Mouse (Mus musculus) kidney, embryonic 15.5 days (tissue): Measurements from ENCODE around the gene Naaladl1. TPM values are rescaled to one million over a fixed set of nuclear protein-coding genes. Genes with fewer than 3 reads are reported as not detected.

Source experiments
- ATAC-seq: fragments of 200-750 bp; cut with Nextera tagmentation; replicated peaks from 2 replicates; pipeline ENCODE4 v1.8.0; 2017; ENCODE audit warnings: moderate TSS enrichment; ENCODE audit not compliant: low FRiP score
- H3K27ac ChIP-seq: fragments of 300-500 bp; sonication (generic); 2 replicates; pipeline ENCODE4 v1.5.1; 2015; ENCODE audit warnings: mild to moderate bottlenecking, inconsistent platforms
- H3K27me3 ChIP-seq: fragments of 300-500 bp; sonication (generic); 2 replicates; pipeline ENCODE4 v1.6.1; 2015; ENCODE audit warnings: inconsistent platforms
- H3K36me3 ChIP-seq: fragments of 300-500 bp; sonication (generic); 2 replicates; pipeline ENCODE4 v1.6.1; 2015; ENCODE audit warnings: inconsistent platforms
- H3K4me1 ChIP-seq: fragments of 300-500 bp; sonication (generic); 2 replicates; pipeline ENCODE4 v1.6.1; 2015; ENCODE audit warnings: inconsistent platforms
- H3K4me2 ChIP-seq: fragments of 300-500 bp; sonication (generic); 2 replicates; pipeline ENCODE4 v1.6.1; 2015; ENCODE audit warnings: moderate library complexity, mild to moderate bottlenecking, inconsistent platforms
- H3K4me3 ChIP-seq: fragments of 300-500 bp; sonication (generic); replicated peaks from 2 replicates; pipeline ENCODE4 v1.5.1; 2015; ENCODE audit warnings: mild to moderate bottlenecking, inconsistent platforms
- H3K9ac ChIP-seq: fragments of 300-500 bp; sonication (generic); 2 replicates; pipeline ENCODE4 v1.6.1; 2015; ENCODE audit warnings: mild to moderate bottlenecking, inconsistent platforms
- H3K9me3 ChIP-seq: fragments of 300-500 bp; sonication (generic); replicated peaks from 2 replicates; pipeline ENCODE4 v1.6.1; 2016; ENCODE audit warnings: inconsistent platforms
- WGBS: fragments of 180-500 bp; shearing (Covaris S2); methylation state at CpG from one replicate; pipeline ENCODE4 v1.1.7; 2015; ENCODE audit warnings: mixed read lengths; 5-methylcytosine and 5-hydroxymethylcytosine counted together
- polyA plus RNA-seq: library from polyadenylated mRNA; unstranded; fragments of >200 nt; fragmentation: Nextera tagmentation; extraction: Ambion mirVana; gene quantifications from 2 replicates; pipeline ENCODE4 v1.2.1, GENCODE M21; 2015

The Naaladl1 gene
- polyA plus RNA-seq, 1 experiment from 2014 or later = 0.51 TPM

- peaks cover 16% of the 10 kb centered on the region for H3K4me1 ChIP-seq
- ATAC-seq = no peak
- 0 out of 2 replicates have a peak, but pooled peaks cover 2% of the 10 kb centered on the region for H3K9me3 ChIP-seq
- 4% methylated on average over 16 of the region's 16 CpGs for WGBS
- H3K36me3 ChIP-seq = peaks cover 26% of the 10 kb centered on the region
- H3K4me3 ChIP-seq = peak overlapping the region; percentile 71
- H3K4me2 ChIP-seq = peak overlapping the region; percentile 77
- peak overlapping the region; percentile 78 for H3K9ac ChIP-seq
- H3K27ac ChIP-seq = peak overlapping the region; percentile 94
- H3K27me3 ChIP-seq = no peaks in the 10 kb centered on the region
Observed at GRCm38 (mm10) chr19:6140374-6140677, 34.7 kb downstream of the Naaladl1 start.

GRCm38 (mm10) chr19:6140678-6141393 is 35.3 kb downstream of the Naaladl1 start, which contains the start of gene Batf2:
Batf2 (plus strand) TSS chr19:6140983.
- Histone ChIP-seq H3K4me2 (peak within 1 kb of the TSS; percentile 77), H3K36me3 (peaks cover 20% of the 10 kb centered on the region), H3K4me3 (peak within 1 kb of the TSS; percentile 71), H3K9ac (peak within 1 kb of the TSS; percentile 78), H3K4me1 (peaks cover 16% of the 10 kb centered on the region), H3K9me3 (0 out of 2 replicates have a peak, but pooled peaks cover 2% of the 10 kb centered on the region), H3K27ac (peak within 1 kb of the TSS; percentile 94), H3K27me3 (no peaks in the 10 kb centered on the region)
- WGBS = under 1% methylated on average over 67 of the region's 68 CpGs
- peak; percentile 94 for ATAC-seq

GRCm38 (mm10) chr19:6141394-6141749 is 35.8 kb downstream of the Naaladl1 start, which contains the start of gene Arl2:
Arl2 (minus strand) TSS chr19:6141548.
- H3K27ac ChIP-seq = peak within 1 kb of the TSS; percentile 94
- WGBS = under 1% methylated on average over 15 of the region's 15 CpGs
- H3K27me3 ChIP-seq = no peaks in the 10 kb centered on the region
- H3K4me3 ChIP-seq = peak within 1 kb of the TSS; percentile 71
- ATAC-seq = peak; percentile 72
- peak within 1 kb of the TSS; percentile 77 for H3K4me2 ChIP-seq
- H3K4me1 ChIP-seq = peaks cover 16% of the 10 kb centered on the region
- peaks cover 15% of the 10 kb centered on the region for H3K36me3 ChIP-seq
- H3K9me3 ChIP-seq = 0 out of 2 replicates have a peak, but pooled peaks cover 2% of the 10 kb centered on the region
- H3K9ac ChIP-seq = peak within 1 kb of the TSS; percentile 78

GRCm38 (mm10) chr19:6144842-6145241 is 39.3 kb downstream of the Naaladl1 start:
- Histone ChIP-seq H3K4me1 (peaks cover 12% of the 10 kb centered on the region), H3K27me3 (no peaks in the 10 kb centered on the region), H3K4me2 (no peak overlapping the region), H3K9me3 (0 out of 2 replicates have a peak, but pooled peaks cover 2% of the 10 kb centered on the region), H3K9ac (no peak overlapping the region), H3K36me3 (no peaks in the 10 kb centered on the region), H3K27ac (no peak overlapping the region), H3K4me3 (no peak overlapping the region)
- no peak for ATAC-seq
- 74% methylated on average over 5 of the region's 5 CpGs for WGBS

- Histone ChIP-seq H3K27me3 (no peaks in the 10 kb centered on the region), H3K9ac (no peak overlapping the region), H3K36me3 (no peaks in the 10 kb centered on the region), H3K4me1 (no peaks in the 10 kb centered on the region), H3K27ac (no peak overlapping the region), H3K4me2 (no peak overlapping the region), H3K9me3 (no peaks in the 10 kb centered on the region), H3K4me3 (no peak overlapping the region)
- ATAC-seq = no peak
- WGBS = 69% methylated on average over 9 of the region's 9 CpGs
Observed at GRCm38 (mm10) chr19:6155174-6155573, 49.6 kb downstream of the Naaladl1 start.

GRCm38 (mm10) chr19:6156372-6156771 is 50.8 kb downstream of the Naaladl1 start:
- H3K4me3 ChIP-seq = no peak overlapping the region
- no peak for ATAC-seq
- H3K9me3 ChIP-seq = no peaks in the 10 kb centered on the region
- H3K27ac ChIP-seq = no peak overlapping the region
- H3K9ac ChIP-seq = no peak overlapping the region
- no peak overlapping the region for H3K4me2 ChIP-seq
- H3K36me3 ChIP-seq = no peaks in the 10 kb centered on the region
- H3K4me1 ChIP-seq = no peaks in the 10 kb centered on the region
- WGBS = 59% methylated on average over 8 of the region's 8 CpGs
- H3K27me3 ChIP-seq = no peaks in the 10 kb centered on the region

GRCm38 (mm10) chr19:6157220-6157619 is 51.6 kb downstream of the Naaladl1 start:
- no peaks in the 10 kb centered on the region for H3K27me3 ChIP-seq
- H3K9me3 ChIP-seq = no peaks in the 10 kb centered on the region
- WGBS = 58% methylated on average over 6 of the region's 6 CpGs
- no peak overlapping the region for H3K27ac ChIP-seq
- H3K36me3 ChIP-seq = no peaks in the 10 kb centered on the region
- H3K4me1 ChIP-seq = no peaks in the 10 kb centered on the region
- no peak overlapping the region for H3K4me3 ChIP-seq
- no peak; the same call in 1 of the 2 replicates for ATAC-seq
- H3K9ac ChIP-seq = no peak overlapping the region
- H3K4me2 ChIP-seq = no peak overlapping the region

GRCm38 (mm10) chr19:6163872-6164547 is 58.4 kb downstream of the Naaladl1 start:
- 59% methylated on average over 10 of the region's 10 CpGs for WGBS
- no peak overlapping the region for H3K4me3 ChIP-seq
- H3K4me2 ChIP-seq = peak overlapping the region; percentile 27; the same call in 1 of the 2 replicates
- no peak overlapping the region for H3K9ac ChIP-seq
- H3K27ac ChIP-seq = no peak overlapping the region
- no peak for ATAC-seq
- no peaks in the 10 kb centered on the region for H3K9me3 ChIP-seq
- H3K27me3 ChIP-seq = no peaks in the 10 kb centered on the region
- no peaks in the 10 kb centered on the region for H3K36me3 ChIP-seq
- H3K4me1 ChIP-seq = peaks cover 7% of the 10 kb centered on the region; the same call in 1 of the 2 replicates

Other genes starting within 250 kb of the Naaladl1 start
- gene Frmd8, start 230.5 kb upstream of the Naaladl1 start, polyA plus RNA-seq = 40.2 and 43.1 TPM in 2 replicates
- gene Slc25a45, start 228.0 kb upstream of the Naaladl1 start, polyA plus RNA-seq = 8.1 and 8.5 TPM in 2 replicates
- gene Tigd3, start 211.6 kb upstream of the Naaladl1 start, polyA plus RNA-seq = 4.2 and 4.7 TPM in 2 replicates
- gene Dpf2, start 192.8 kb upstream of the Naaladl1 start, polyA plus RNA-seq = 166 and 178 TPM in 2 replicates
- gene Cdc42ep2, start 181.0 kb upstream of the Naaladl1 start, polyA plus RNA-seq = 13.4 and 15.5 TPM in 2 replicates
- 75.3 and 83.2 TPM in 2 replicates for gene Pola2, start 141.6 kb upstream of the Naaladl1 start, polyA plus RNA-seq
- not detected in 2 replicates for gene Slc22a20, start 119.6 kb upstream of the Naaladl1 start, polyA plus RNA-seq
- 8.4 and 11.1 TPM in 2 replicates for gene Capn1, start 89.9 kb upstream of the Naaladl1 start, polyA plus RNA-seq
- 35.6 and 38.5 TPM in 2 replicates for gene Syvn1, start 59.2 kb upstream of the Naaladl1 start, polyA plus RNA-seq
- 77.9 and 81.6 TPM in 2 replicates for gene Mrpl49, start 48.0 kb upstream of the Naaladl1 start, polyA plus RNA-seq
- gene Fau, start 47.9 kb upstream of the Naaladl1 start, polyA plus RNA-seq = 741 and 838 TPM in 2 replicates
- 33.0 and 33.2 TPM in 2 replicates for gene Znhit2, start 44.6 kb upstream of the Naaladl1 start, polyA plus RNA-seq
- gene Tm7sf2, start 37.4 kb upstream of the Naaladl1 start, polyA plus RNA-seq = 23.6 and 24.9 TPM in 2 replicates
- 70.3 and 78.5 TPM in 2 replicates for gene Vps51, start 28.6 kb upstream of the Naaladl1 start, polyA plus RNA-seq
- not detected in 2 replicates for gene Tmem262, start 25.7 kb upstream of the Naaladl1 start, polyA plus RNA-seq
- gene Gm28374, start 23.5 kb upstream of the Naaladl1 start, polyA plus RNA-seq = 1.6 and 2.0 TPM in 2 replicates
- gene Zfpl1, start 20.8 kb upstream of the Naaladl1 start, polyA plus RNA-seq = 73.7 and 79.5 TPM in 2 replicates
- 44.8 and 45.8 TPM in 2 replicates for gene Cdca5, start 20.8 kb upstream of the Naaladl1 start, polyA plus RNA-seq
- gene AC131692.1, start 11.4 kb upstream of the Naaladl1 start, polyA plus RNA-seq = 0.34 and 0.55 TPM in 2 replicates
- gene Sac3d1, start 12.9 kb downstream of the Naaladl1 start, polyA plus RNA-seq = 44.0 and 47.2 TPM in 2 replicates
- gene Snx15, start 22.5 kb downstream of the Naaladl1 start, polyA plus RNA-seq = 32.3 and 34.2 TPM in 2 replicates
- gene Batf2, start 35.2 kb downstream of the Naaladl1 start, polyA plus RNA-seq = 0.52 and 0.54 TPM in 2 replicates
- gene Arl2, start 35.8 kb downstream of the Naaladl1 start, polyA plus RNA-seq = 103 and 113 TPM in 2 replicates
- gene Majin, start 78.6 kb downstream of the Naaladl1 start, polyA plus RNA-seq = not detected in 2 replicates
- 0.39 and 0.74 TPM in 2 replicates for gene Gpha2, start 120.6 kb downstream of the Naaladl1 start, polyA plus RNA-seq
- gene Ppp2r5b, start 130.1 kb downstream of the Naaladl1 start, polyA plus RNA-seq = 22.9 and 27.6 TPM in 2 replicates
- gene Atg2a, start 135.9 kb downstream of the Naaladl1 start, polyA plus RNA-seq = 9.8 and 12.1 TPM in 2 replicates
- 67.8 and 81.8 TPM in 2 replicates for gene Ehd1, start 170.9 kb downstream of the Naaladl1 start, polyA plus RNA-seq
- gene Cdc42bpg, start 200.7 kb downstream of the Naaladl1 start, polyA plus RNA-seq = 0.78 and 1.0 TPM in 2 replicates
- 82.1 and 91.8 TPM in 2 replicates for gene Men1, start 229.2 kb downstream of the Naaladl1 start, polyA plus RNA-seq
- gene Map4k2, start 235.4 kb downstream of the Naaladl1 start, polyA plus RNA-seq = 18.7 and 21.9 TPM in 2 replicates